Mouse (Mus musculus) intestine, embryonic 16.5 days (tissue): ENCODE results near the gene Plcb1. TPM values are rescaled to one million over a fixed set of nuclear protein-coding genes. Genes with fewer than 3 reads are reported as not detected.

Source experiments
- ATAC-seq: fragments of 200-750 bp; cut with Nextera tagmentation; 2 replicates; pipeline ENCODE4 v1.8.0; 2017; ENCODE audit warnings: moderate TSS enrichment, moderate library complexity
- H3K27ac ChIP-seq: fragments of 300-500 bp; sonication (generic); 2 replicates; pipeline ENCODE4 v1.5.1; 2014; ENCODE audit warnings: mild to moderate bottlenecking, low read length
- H3K27me3 ChIP-seq: fragments of 300-500 bp; sonication (generic); replicated peaks from 2 replicates; pipeline ENCODE4 v1.6.1; 2014; ENCODE audit warnings: low read length, control low read depth, mixed read lengths; ENCODE audit not compliant: control insufficient read depth, insufficient read depth
- H3K36me3 ChIP-seq: fragments of 300-500 bp; sonication (generic); 2 replicates; pipeline ENCODE4 v1.6.1; 2014; ENCODE audit warnings: low read length, control low read depth; ENCODE audit not compliant: control insufficient read depth, insufficient read depth
- H3K4me1 ChIP-seq: fragments of 300-500 bp; sonication (generic); 2 replicates; pipeline ENCODE4 v1.6.1; 2014; ENCODE audit warnings: low read length, control low read depth, mixed read lengths; ENCODE audit not compliant: control insufficient read depth, insufficient read depth
- H3K4me2 ChIP-seq: fragments of 300-500 bp; sonication (generic); 2 replicates; pipeline ENCODE4 v1.6.1; 2014; ENCODE audit warnings: low read depth, low read length, control low read depth
- H3K4me3 ChIP-seq: fragments of 300-500 bp; sonication (generic); 2 replicates; pipeline ENCODE4 v1.5.1; 2014; ENCODE audit warnings: mild to moderate bottlenecking, low read length
- H3K9ac ChIP-seq: fragments of 300-500 bp; sonication (generic); 2 replicates; pipeline ENCODE4 v1.6.1; 2014; ENCODE audit warnings: low read depth, low read length
- H3K9me3 ChIP-seq: fragments of 300-500 bp; sonication (generic); 2 replicates; pipeline ENCODE4 v1.6.1; 2016; ENCODE audit warnings: low read length, control low read depth; ENCODE audit not compliant: control insufficient read depth
- WGBS: fragments of 180-500 bp; shearing (Covaris S2); extraction: QIAGEN DNeasy Blood & Tissue Kit; methylation state at CpG from one replicate; pipeline ENCODE4 v1.1.7; 2014; 5-methylcytosine and 5-hydroxymethylcytosine counted together
- polyA plus RNA-seq: library from polyadenylated mRNA; unstranded; fragments of >200 nt; fragmentation: Nextera tagmentation; extraction: Ambion mirVana; gene quantifications from 2 replicates; pipeline ENCODE4 v1.2.1, GENCODE M21; 2015

Plcb1 gene
- 6.4 and 7.8 TPM in 2 replicates for polyA plus RNA-seq

DNA sequence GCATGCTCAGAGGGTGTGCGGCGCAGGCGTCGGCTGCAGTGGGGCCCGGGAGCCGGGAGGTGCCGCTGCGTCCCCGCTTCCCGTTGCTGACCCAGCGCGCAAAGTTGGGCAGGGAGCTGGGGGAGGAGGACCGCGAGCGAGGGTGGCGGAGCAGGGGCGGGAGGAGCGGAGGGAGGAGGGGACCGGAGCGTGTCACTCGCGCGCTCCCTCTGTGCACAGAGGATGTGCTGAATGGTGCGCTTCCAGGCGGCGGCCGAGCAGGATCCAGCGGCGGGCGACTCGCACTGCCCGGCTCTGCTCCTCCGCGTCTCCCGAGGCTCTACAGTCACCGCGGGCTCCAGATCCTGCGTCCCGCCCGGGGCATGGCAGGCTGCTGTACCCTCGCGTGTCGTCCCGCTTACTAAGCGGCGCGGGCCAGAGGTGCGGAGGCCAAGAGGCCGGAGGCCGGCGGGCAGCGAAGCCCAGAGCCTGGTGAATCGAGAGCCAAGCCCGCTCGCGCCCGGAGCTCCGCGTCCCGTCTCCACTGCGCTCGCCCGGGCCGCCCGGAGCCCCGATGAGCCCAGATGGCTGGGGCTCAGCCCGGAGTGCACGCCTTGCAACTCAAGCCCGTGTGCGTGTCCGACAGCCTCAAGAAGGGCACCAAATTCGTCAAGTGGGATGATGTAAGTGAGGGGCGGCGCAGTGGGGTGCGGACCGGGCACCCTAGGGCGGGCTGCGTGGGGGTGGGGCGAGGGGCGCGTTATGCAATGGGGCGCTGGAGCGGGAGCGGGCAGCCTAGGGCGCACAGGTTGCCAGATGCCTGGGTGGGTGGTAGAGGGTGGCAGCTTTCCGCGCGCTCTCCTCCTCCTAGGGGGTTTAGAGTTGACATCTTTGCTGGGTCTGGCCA, at the start of gene Plcb1:
Gene Plcb1, plus strand, starts transcription at position 98 of the 886 bp plus-strand sequence.
- WGBS = under 1% methylated on average over 83 of the region's 88 CpGs
- H3K9me3 ChIP-seq = no peaks in the 10 kb centered on the region
- H3K4me1 ChIP-seq = no peaks in the 10 kb centered on the region
- H3K4me2 ChIP-seq = peak within 1 kb of the TSS; percentile 94
- H3K27me3 ChIP-seq = no peaks in the 10 kb centered on the region; the same call in 1 of the 2 replicates
- peak within 1 kb of the TSS; percentile 77 for H3K9ac ChIP-seq
- peak; percentile 98 for ATAC-seq
- peak within 1 kb of the TSS; percentile 65 for H3K4me3 ChIP-seq
- H3K36me3 ChIP-seq = no peaks in the 10 kb centered on the region
- no peak within 1 kb of the TSS for H3K27ac ChIP-seq

DNA sequence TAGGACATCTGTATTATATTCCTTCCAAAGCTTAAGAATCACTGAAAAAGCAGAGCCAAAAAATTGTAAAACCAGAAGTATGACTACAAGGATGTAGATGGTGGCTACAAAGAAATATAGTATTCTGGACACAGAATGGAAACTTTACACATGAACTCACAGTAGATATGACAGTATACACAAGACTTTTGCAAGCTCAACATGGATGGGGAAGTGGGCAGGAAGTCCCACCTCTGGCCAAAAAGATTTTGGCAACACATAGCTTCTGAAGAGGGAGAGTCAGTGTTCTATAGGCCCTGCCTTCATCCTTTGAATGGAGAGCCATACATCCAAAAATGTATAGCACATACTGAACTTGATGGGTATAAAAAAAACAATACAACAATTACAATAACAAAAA, 30.3 kb upstream of the Plcb1 start:
- no peak overlapping the region for H3K27ac ChIP-seq
- no peaks in the 10 kb centered on the region for H3K4me1 ChIP-seq
- no peak overlapping the region for H3K4me2 ChIP-seq
- no peaks in the 10 kb centered on the region for H3K9me3 ChIP-seq
- no peak for ATAC-seq
- H3K4me3 ChIP-seq = no peak overlapping the region
- H3K36me3 ChIP-seq = no peaks in the 10 kb centered on the region
- no peak overlapping the region for H3K9ac ChIP-seq
- H3K27me3 ChIP-seq = no peaks in the 10 kb centered on the region

DNA sequence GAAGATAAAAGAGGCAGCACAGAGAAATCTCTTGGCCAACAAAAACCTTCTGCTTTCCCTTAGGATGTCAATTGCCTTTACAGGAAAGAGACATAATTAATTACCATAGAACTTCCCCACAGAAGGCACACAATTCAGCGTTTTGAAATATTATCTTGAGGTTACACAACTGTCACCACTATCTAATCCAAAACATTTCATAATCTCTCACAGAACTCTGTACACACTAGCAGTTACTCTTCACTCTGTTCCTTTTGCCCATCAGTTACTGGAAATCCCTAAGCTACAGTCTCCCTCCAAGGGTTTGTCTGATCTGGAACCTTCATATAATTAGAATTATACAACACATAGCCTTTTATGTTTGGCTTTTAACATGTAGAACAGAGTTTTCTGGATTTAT, 29.8 kb upstream of the Plcb1 start:
- H3K4me1 ChIP-seq = no peaks in the 10 kb centered on the region
- H3K9ac ChIP-seq = no peak overlapping the region
- 64% methylated on average over 1 of the region's 1 CpGs for WGBS
- H3K4me3 ChIP-seq = no peak overlapping the region
- no peaks in the 10 kb centered on the region for H3K9me3 ChIP-seq
- H3K27ac ChIP-seq = no peak overlapping the region
- H3K36me3 ChIP-seq = no peaks in the 10 kb centered on the region
- H3K27me3 ChIP-seq = no peaks in the 10 kb centered on the region
- no peak for ATAC-seq
- no peak overlapping the region for H3K4me2 ChIP-seq

DNA sequence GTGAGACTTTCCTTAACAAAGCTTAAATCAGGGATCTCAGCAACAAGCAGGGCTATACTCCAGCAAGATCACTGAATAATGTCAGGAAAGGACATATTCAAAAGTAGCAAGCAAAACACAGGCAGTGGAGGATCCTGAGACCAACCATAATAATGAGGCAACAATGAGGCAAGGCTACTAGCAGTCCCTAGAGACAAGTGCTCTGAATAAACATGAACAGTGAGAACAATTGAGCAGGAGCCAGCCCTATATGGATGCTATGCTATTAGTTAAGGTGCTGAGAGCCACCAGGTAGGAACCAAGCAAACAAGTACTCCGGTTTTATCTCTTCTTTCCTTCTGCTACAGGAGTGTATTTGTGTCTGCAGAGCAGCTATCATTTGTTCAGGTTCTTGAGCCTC, 24.8 kb upstream of the Plcb1 start:
- 70% methylated on average over 1 of the region's 1 CpGs for WGBS
- H3K27me3 ChIP-seq = no peaks in the 10 kb centered on the region
- H3K4me1 ChIP-seq = no peaks in the 10 kb centered on the region
- ATAC-seq = no peak
- H3K36me3 ChIP-seq = no peaks in the 10 kb centered on the region
- H3K4me2 ChIP-seq = no peak overlapping the region
- no peak overlapping the region for H3K27ac ChIP-seq
- H3K9ac ChIP-seq = no peak overlapping the region
- no peak overlapping the region for H3K4me3 ChIP-seq
- H3K9me3 ChIP-seq = no peaks in the 10 kb centered on the region

DNA sequence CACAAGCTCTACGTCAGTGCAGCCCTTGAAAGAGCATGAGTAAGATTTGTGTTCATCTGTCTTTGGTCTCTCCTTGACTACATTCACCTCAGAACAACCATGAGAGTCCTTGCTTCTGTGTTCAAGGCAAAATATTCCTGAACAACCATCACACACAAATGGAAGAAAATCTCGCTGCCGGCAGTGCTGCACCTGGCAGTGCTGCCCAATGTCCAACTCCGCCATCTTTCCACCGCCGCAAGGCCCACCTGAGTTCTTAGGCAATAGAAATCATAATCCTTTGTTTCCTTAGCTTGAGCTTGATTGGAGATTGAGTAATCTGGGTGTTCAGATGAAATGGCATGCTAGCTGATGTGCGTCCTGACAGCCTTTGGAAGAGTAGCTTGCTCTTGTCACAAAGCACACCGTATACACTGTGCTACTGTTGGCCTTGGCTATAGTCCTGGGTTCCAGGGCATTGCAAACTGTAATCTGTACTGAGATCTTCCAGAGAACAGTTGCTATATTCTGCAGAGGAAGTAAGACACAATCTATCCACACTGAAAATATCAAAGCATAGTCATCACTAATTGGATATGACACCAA, 22.4 kb upstream of the Plcb1 start:
- Histone ChIP-seq H3K4me2 (no peak overlapping the region), H3K4me1 (no peaks in the 10 kb centered on the region), H3K27me3 (no peaks in the 10 kb centered on the region), H3K4me3 (no peak overlapping the region), H3K9ac (no peak overlapping the region), H3K9me3 (no peaks in the 10 kb centered on the region), H3K36me3 (no peaks in the 10 kb centered on the region), H3K27ac (no peak overlapping the region)
- 92% methylated on average over 8 of the region's 8 CpGs for WGBS
- ATAC-seq = no peak

DNA sequence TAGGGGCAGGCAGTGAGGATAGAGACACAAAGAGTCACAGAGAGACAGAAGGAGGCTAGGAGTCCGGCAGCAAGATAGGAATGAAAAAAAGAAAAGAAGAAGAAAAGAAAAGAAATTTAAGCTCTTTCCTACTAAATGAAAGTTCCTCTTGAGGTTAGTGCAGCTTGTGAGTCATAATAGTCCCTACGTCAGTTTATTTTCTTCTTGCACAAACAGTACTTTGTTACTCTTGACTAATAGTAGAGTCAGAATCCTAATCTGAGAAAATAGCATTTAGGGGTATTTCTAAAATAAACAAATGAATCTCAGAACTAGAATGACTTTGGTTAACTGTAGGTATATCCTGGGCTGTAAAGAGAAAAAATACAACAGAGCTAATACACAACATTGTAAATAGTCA, 21.4 kb upstream of the Plcb1 start:
- no peaks in the 10 kb centered on the region for H3K4me1 ChIP-seq
- H3K4me2 ChIP-seq = no peak overlapping the region
- H3K9ac ChIP-seq = no peak overlapping the region
- no peaks in the 10 kb centered on the region for H3K9me3 ChIP-seq
- ATAC-seq = no peak
- H3K36me3 ChIP-seq = no peaks in the 10 kb centered on the region
- no peak overlapping the region for H3K27ac ChIP-seq
- no peak overlapping the region for H3K4me3 ChIP-seq
- WGBS = 74% methylated on average over 2 of the region's 2 CpGs
- H3K27me3 ChIP-seq = no peaks in the 10 kb centered on the region

DNA sequence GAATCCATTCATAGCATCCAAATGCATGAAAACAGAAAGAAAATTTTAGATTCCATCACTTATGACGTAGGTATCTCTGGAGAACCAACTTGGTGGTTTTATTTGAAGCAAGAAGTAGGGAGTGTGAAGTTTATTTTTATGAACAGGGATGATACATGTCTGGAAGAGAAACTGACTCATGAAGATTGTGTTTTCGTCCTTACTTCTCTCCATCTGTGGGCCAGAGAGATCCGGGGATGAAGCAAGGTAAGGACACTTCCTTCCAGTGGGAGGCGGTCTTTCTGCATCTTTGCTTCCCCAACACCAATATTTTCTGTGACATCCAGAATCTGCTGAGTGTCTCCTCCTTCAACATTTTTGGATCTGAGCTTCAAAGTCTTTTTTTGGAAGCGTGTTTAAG, 6.0 kb upstream of the Plcb1 start:
- Histone ChIP-seq H3K9me3 (no peaks in the 10 kb centered on the region), H3K27ac (no peak overlapping the region), H3K9ac (no peak overlapping the region), H3K4me2 (no peak overlapping the region), H3K4me3 (no peak overlapping the region), H3K27me3 (no peaks in the 10 kb centered on the region), H3K36me3 (no peaks in the 10 kb centered on the region), H3K4me1 (no peaks in the 10 kb centered on the region)
- ATAC-seq = no peak
- 77% methylated on average over 5 of the region's 5 CpGs for WGBS

DNA sequence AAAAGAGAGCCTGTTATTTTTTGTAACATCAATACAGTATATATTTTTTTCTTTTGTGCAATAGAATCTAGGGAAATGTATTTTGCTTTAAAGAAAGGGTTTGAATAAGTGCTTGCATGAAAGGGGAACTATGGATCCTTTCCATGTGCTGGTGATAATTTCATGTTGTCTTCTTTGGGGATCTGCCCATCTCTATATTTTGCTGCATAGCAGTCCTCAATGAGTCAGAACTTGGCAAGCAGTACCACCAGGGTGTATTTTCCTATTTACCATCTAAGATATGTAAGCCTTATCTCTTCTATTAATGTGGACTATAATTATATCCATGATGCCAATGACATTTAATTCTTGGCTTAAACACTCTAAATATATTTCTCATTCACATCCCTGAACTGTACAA, 5.6 kb upstream of the Plcb1 start:
- H3K4me2 ChIP-seq = no peak overlapping the region

DNA sequence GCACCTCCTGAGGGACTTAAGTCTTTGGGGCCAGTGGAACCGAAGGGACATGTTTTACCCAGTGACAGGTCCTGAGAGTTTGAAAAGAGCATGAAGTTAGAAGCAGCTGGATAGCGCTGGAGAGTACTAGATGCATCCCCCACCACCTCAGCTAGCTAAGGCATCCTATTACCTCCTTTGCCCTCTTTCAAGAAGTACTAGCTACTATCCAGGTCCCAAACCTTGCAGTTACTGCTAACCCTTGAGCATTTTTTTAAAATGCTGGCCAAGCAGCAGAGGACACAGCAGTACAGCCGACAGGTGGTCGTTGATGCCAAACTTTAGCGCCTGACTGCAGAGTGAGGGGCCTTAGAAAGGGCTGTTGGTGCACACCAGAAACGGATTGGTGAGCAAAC, 986 bp downstream of the Plcb1 start:
- Histone ChIP-seq H3K4me3 (peak overlapping the region; percentile 65), H3K36me3 (no peaks in the 10 kb centered on the region), H3K4me1 (no peaks in the 10 kb centered on the region), H3K9me3 (no peaks in the 10 kb centered on the region), H3K27me3 (no peaks in the 10 kb centered on the region; the same call in 1 of the 2 replicates), H3K4me2 (peak overlapping the region; percentile 94), H3K9ac (peak overlapping the region; percentile 77), H3K27ac (no peak overlapping the region)
- 7% methylated on average over 6 of the region's 6 CpGs for WGBS
- peak; percentile 5; the same call in 1 of the 2 replicates for ATAC-seq

More for the DNA sequence above, 5.6 kb upstream of the Plcb1 start:
- H3K27me3 ChIP-seq = no peaks in the 10 kb centered on the region
- H3K4me1 ChIP-seq = no peaks in the 10 kb centered on the region
- no peaks in the 10 kb centered on the region for H3K9me3 ChIP-seq
- no peak overlapping the region for H3K9ac ChIP-seq
- no peaks in the 10 kb centered on the region for H3K36me3 ChIP-seq
- no peak for ATAC-seq
- no peak overlapping the region for H3K27ac ChIP-seq
- no peak overlapping the region for H3K4me3 ChIP-seq
